Mouse (Mus musculus): Measurements from ENCODE around the gene Dspp.

The Dspp gene

GRCm38 (mm10) chr5:104170412-104170811 is at the start of gene Dspp:
Gene Dspp, plus strand, starts transcription at chr5:104170712.
- in situ Hi-C loops (cut with MboI, MseI) = no loop called here

- in situ Hi-C loops (cut with MboI, MseI) = no loop called here
These were observed 46.4 kb upstream of the Dspp start for GRCm38 (mm10) chr5:104124016-104124658.

GRCm38 (mm10) chr5:104126561-104127320 is 43.8 kb upstream of the Dspp start:
- in situ Hi-C loops (cut with MboI, MseI) = no loop called here

- in situ Hi-C loops (cut with MboI, MseI) = no loop called here
These were observed 43.2 kb upstream of the Dspp start for GRCm38 (mm10) chr5:104127351-104127750.

GRCm38 (mm10) chr5:104128281-104129031 is 42.1 kb upstream of the Dspp start:
- in situ Hi-C loops (cut with MboI, MseI) = no loop called here

GRCm38 (mm10) chr5:104130891-104131290 is 39.6 kb upstream of the Dspp start:
- in situ Hi-C loops (cut with MboI, MseI) = no loop called here

- in situ Hi-C loops (cut with MboI, MseI) = no loop called here
These were observed 39.0 kb upstream of the Dspp start for GRCm38 (mm10) chr5:104131544-104131943.

- in situ Hi-C loops (cut with MboI, MseI) = no loop called here
These were observed 36.8 kb upstream of the Dspp start for GRCm38 (mm10) chr5:104133752-104134151.

- in situ Hi-C loops (cut with MboI, MseI) = no loop called here
These were observed 32.5 kb upstream of the Dspp start for GRCm38 (mm10) chr5:104137920-104138541.

- in situ Hi-C loops (cut with MboI, MseI) = no loop called here
These were observed 29.4 kb upstream of the Dspp start for GRCm38 (mm10) chr5:104141067-104141466.

GRCm38 (mm10) chr5:104144057-104144456 is 26.5 kb upstream of the Dspp start:
- in situ Hi-C loops (cut with MboI, MseI) = no loop called here

- in situ Hi-C loops (cut with MboI, MseI) = no loop called here
These were observed 21.2 kb upstream of the Dspp start for GRCm38 (mm10) chr5:104149349-104149748.

- in situ Hi-C loops (cut with MboI, MseI) = no loop called here
These were observed 20.3 kb upstream of the Dspp start for GRCm38 (mm10) chr5:104150196-104150595.

GRCm38 (mm10) chr5:104157701-104158100 is 12.8 kb upstream of the Dspp start:
- in situ Hi-C loops (cut with MboI, MseI) = no loop called here

GRCm38 (mm10) chr5:104158332-104159052 is 12.0 kb upstream of the Dspp start:
- in situ Hi-C loops (cut with MboI, MseI) = no loop called here

- in situ Hi-C loops (cut with MboI, MseI) = no loop called here
These were observed 9.9 kb upstream of the Dspp start for GRCm38 (mm10) chr5:104160581-104160980.

- in situ Hi-C loops (cut with MboI, MseI) = no loop called here
These were observed 9.1 kb upstream of the Dspp start for GRCm38 (mm10) chr5:104161390-104161789.

- in situ Hi-C loops (cut with MboI, MseI) = no loop called here
These were observed 7.0 kb upstream of the Dspp start for GRCm38 (mm10) chr5:104163536-104163935.

- in situ Hi-C loops (cut with MboI, MseI) = no loop called here
These were observed 2.6 kb downstream of the Dspp start for GRCm38 (mm10) chr5:104173094-104173493.

GRCm38 (mm10) chr5:104183743-104184142 is 13.2 kb downstream of the Dspp start:
- in situ Hi-C loops (cut with MboI, MseI) = no loop called here

- in situ Hi-C loops (cut with MboI, MseI) = no loop called here
These were observed 16.8 kb downstream of the Dspp start for GRCm38 (mm10) chr5:104187281-104187680.

All from T-helper 2 cell (primary cell).